Mouse (Mus musculus): ENCODE measurements around the gene Tcirg1. TPM values are rescaled to one million over a fixed set of nuclear protein-coding genes. Genes with fewer than 3 reads are reported as not detected.

The Tcirg1 gene
- total RNA-seq, 2 experiments from 2014 or later: 9.1 to 17.7 TPM

DNA sequence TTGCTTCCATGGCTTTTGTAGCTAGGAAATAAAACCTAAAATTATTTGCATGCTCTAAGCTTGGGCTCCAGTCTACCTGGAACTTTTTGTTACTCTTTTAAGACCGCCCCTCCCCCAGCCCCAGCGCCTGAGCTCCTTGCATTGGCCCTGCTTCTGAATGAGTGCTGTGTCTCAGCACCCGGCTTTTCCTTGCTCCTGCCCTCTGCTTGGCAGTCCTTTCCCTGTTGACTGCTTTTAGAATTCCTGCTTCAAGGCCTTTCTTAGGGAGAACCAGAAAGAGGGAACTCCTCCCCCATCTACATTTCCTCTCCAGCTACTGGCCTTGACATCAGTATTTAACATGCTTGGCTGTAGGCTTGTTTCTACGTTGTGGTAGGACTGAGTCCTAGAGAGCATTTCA lies 51.3 kb downstream of the Tcirg1 start:
- no peak for DNase-seq
- intact Hi-C loops (cut with DNase I): no loop called here

- intact Hi-C loops (cut with DNase I): no loop called here
- DNase-seq: no peak
These were observed 51.8 kb downstream of the Tcirg1 start for GRCm38 (mm10) chr19:3855091-3855490.

GRCm38 (mm10) chr19:3853891-3854290 lies 53.0 kb downstream of the Tcirg1 start:
- intact Hi-C loops (cut with DNase I): loop anchor here (5.0 kb wide), 1 partner anchor 53 kb away; the partner anchor contains the start of gene Tcirg1

GRCm38 (mm10) chr19:3853121-3853520 lies 53.8 kb downstream of the Tcirg1 start:
- intact Hi-C loops (cut with DNase I): loop anchor here (5.0 kb wide), 1 partner anchor 54 kb away; the partner anchor contains the start of gene Tcirg1
- no peak for DNase-seq

More at GRCm38 (mm10) chr19:3853891-3854290, 53.0 kb downstream of the Tcirg1 start:
- no peak for DNase-seq

DNA sequence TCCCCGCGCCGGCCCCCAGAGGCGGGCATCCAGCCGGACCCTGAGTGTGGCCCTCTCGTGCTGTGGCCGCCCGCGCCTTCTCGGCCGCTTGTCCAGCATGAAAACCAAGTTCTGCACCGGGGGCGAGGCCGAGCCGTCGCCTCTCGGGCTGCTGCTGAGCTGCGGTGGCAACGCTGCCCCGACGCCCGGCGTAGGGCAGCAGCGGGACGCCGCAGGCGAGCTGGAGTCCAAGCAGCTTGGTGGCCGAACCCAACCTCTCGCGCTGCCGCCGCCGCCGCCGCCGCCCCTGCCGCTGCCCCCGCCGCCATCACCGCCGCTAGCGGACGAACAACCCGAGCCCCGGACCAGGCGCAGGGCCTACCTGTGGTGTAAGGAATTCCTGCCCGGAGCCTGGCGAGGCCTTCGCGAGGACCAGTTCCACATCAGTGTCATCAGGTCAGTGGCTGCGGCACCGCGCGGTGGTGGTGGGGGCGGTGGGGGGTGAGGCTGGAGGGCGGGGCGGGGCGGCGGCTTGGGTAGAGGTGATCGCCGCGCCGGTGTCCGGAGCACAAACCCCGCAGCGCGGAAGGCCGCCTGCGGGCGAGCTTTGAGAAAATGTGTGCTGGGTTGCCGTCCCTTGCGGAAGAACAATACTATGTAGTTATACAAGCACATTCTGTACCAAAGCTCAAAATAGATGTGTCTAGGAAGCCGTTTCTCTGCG lies 54.8 kb downstream of the Tcirg1 start:
- peak; percentile 51 to 74 for DNase-seq
- intact Hi-C loops (cut with DNase I): loop anchor here (2.0 to 5.0 kb wide), 2 partner anchors 55 to 83 kb away; partner anchors contain the start of gene Tcirg1

GRCm38 (mm10) chr19:3851502-3851962 lies 55.4 kb downstream of the Tcirg1 start, which contains the start of gene Chka:
Chka (plus strand) TSS chr19:3851773.
- peak; percentile 95 to 96 for DNase-seq
- intact Hi-C loops (cut with DNase I): loop anchor here (2.0 to 5.0 kb wide), 2 partner anchors 56 to 83 kb away; partner anchors contain the start of gene Tcirg1

DNA sequence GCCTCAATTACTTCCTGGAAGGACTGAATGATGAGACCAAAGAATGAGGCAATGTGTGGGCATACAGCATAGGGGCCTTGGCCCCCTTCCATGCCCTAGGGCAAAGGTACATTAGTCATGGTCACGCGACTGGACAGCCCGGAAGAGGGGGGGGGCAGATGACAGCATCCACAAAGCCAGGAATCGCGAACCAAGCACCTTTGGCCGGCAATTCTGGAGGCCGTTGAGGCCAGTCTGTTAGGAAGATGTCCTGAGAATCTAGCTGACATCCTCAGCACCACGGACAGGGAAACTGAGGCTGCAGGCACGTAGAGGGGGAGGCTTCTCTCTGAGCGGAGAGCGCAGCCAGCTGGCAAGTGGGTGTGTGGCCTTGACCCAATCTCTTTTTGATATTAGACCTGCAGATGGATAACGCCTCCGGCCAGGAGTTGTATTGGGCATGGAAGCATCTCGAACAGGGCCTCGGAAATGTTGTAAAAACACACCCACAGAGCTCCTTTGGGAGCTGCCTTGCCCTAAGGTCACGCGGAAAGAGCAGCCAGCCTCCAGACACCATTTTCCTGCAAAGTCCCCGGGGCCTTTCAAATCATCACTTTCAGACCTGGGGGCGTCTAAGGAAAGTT lies 56.0 kb downstream of the Tcirg1 start:
- intact Hi-C loops (cut with DNase I): loop anchor here (2.0 to 5.0 kb wide), 2 partner anchors 56 to 82 kb away; partner anchors contain the start of gene Tcirg1
- no peak for DNase-seq

DNA sequence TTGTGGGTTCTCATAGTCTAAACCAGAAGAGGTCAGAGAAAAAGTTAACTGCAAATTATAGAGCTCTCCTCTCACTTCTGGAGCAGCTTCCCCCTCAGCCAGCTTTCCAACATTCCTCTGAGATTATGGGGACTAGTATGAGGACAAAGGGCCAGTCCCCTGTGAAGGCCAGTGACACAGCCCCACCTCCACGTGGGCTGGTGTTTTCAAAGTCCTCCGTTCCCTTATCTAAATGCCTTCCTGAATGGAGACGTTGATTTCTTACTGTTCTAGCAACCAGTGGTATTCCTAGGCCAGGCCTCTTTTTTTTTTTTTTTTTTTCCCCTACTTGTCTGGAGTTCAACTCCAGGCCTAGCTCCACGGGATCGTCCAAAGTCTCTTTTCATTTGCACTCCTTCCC lies 56.9 kb downstream of the Tcirg1 start:
- no peak for DNase-seq
- intact Hi-C loops (cut with DNase I): loop anchor here (2.0 to 5.0 kb wide), 2 partner anchors 57 to 81 kb away; partner anchors contain the start of gene Tcirg1

DNA sequence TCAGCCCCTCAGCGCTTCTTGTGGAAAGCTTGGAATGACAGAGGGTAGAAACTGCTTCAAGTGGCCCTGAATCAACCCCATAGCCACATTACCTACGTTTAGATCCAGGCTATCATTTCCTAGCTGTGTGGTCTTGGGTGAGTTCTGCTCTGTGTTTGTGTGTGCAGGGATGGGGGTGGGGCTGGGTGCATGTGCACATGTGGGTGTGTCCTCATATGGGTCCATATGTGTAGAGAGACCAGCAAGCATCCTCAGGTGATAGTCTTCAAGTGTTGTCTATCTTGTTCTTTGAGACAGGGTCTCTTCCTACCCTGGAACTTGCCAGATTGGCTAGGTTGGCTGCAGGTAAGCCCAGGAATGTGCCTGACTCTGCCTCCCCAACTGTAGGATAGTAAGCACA lies 57.7 kb downstream of the Tcirg1 start:
- no peak for DNase-seq
- intact Hi-C loops (cut with DNase I): no loop called here

GRCm38 (mm10) chr19:3848207-3848808 lies 58.6 kb downstream of the Tcirg1 start:
- intact Hi-C loops (cut with DNase I): no loop called here
- DNase-seq: no peak

DNA sequence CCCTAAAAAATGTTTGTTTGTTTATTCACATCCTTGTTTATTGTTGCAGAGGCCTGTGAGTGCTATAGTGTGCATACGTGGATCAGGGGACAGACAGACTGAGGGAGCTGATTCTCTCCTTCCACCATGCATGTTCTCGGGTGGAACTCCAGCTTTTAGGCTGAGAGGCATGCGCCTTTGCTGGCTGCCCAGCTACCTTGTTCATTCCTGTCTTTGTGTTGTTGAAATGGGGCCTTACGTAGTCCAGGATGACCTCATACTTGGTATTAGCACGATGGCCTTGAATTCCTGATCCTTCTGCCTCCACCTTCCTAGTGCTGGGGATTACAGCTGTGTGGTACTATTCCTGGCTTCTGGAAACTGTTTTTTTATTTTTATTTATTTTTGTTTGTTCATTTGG lies 59.2 kb downstream of the Tcirg1 start:
- DNase-seq: no peak
- intact Hi-C loops (cut with DNase I): no loop called here

- intact Hi-C loops (cut with DNase I): no loop called here
- no peak for DNase-seq
These were observed 60.0 kb downstream of the Tcirg1 start for GRCm38 (mm10) chr19:3846676-3847604.

Other genes with a start within 250 kb of the Tcirg1 start
- 10 to 100 TPM; 51.3 to 60.3 TPM for gene Lrp5, start 220.6 kb downstream of the Tcirg1 start, total RNA-seq (2021)
- gene 1810055G02Rik, start 198.8 kb downstream of the Tcirg1 start, total RNA-seq (2021): 1 to 10 TPM; 7.3 to 7.5 TPM
- gene Kmt5b, start 139.7 kb downstream of the Tcirg1 start, total RNA-seq (2021): 10 to 100 TPM; 31.0 to 34.2 TPM
- gene Chka, start 55.4 kb downstream of the Tcirg1 start, total RNA-seq (2021): 10 to 100 TPM; 10.5 to 11.5 TPM
- gene Ndufs8, start 5.6 kb upstream of the Tcirg1 start, total RNA-seq (2021): 100 to 1,000 TPM; 508 to 532 TPM
- gene Aldh3b1, start 22.7 kb upstream of the Tcirg1 start, total RNA-seq (2021): 1 to 10 TPM; 1.5 to 1.6 TPM
- 10 to 100 TPM; 16.9 to 20.6 TPM for gene Unc93b1, start 28.1 kb upstream of the Tcirg1 start, total RNA-seq (2021)
- gene Aldh3b3, start 51.5 kb upstream of the Tcirg1 start, total RNA-seq (2021): under 1 TPM; 0.38 to 0.56 TPM
- under 1 TPM in 1 of 2 experiments, not detected in 1; 0.39 TPM for gene Aldh3b2, start 65.2 kb upstream of the Tcirg1 start, total RNA-seq (2021)
- gene Acy3, start 79.4 kb upstream of the Tcirg1 start, total RNA-seq (2021): 10 to 100 TPM; 22.8 to 24.4 TPM
- not detected for gene Tbx10, start 85.6 kb upstream of the Tcirg1 start, total RNA-seq (2021)
- 100 to 1,000 TPM; 126 to 140 TPM for gene Nudt8, start 93.4 kb upstream of the Tcirg1 start, total RNA-seq (2021)
- 1 to 10 TPM; 1.3 to 1.4 TPM for gene Gm49405, start 93.5 kb upstream of the Tcirg1 start, total RNA-seq (2021)
- gene Doc2g, start 96.2 kb upstream of the Tcirg1 start, total RNA-seq (2021): 100 to 1,000 TPM; 174 to 196 TPM
- 1,000 to 10,000 TPM; 1,111 to 1,164 TPM for gene Ndufv1, start 105.7 kb upstream of the Tcirg1 start, total RNA-seq (2021)
- gene Gstp1, start 130.9 kb upstream of the Tcirg1 start, total RNA-seq (2021): 100 to 1,000 TPM; 339 to 350 TPM
- gene Gstp2, start 138.9 kb upstream of the Tcirg1 start, total RNA-seq (2021): 100 to 1,000 TPM; 120 to 124 TPM
- gene Gstp3, start 152.4 kb upstream of the Tcirg1 start, total RNA-seq (2021): not detected
- gene Cabp2, start 174.4 kb upstream of the Tcirg1 start, total RNA-seq (2021): not detected
- 10 to 100 TPM; 35.3 to 39.1 TPM for gene Cdk2ap2, start 190.0 kb upstream of the Tcirg1 start, total RNA-seq (2021)
- gene Pitpnm1, start 192.9 kb upstream of the Tcirg1 start, total RNA-seq (2021): 10 to 100 TPM; 20.7 to 22.9 TPM
- gene Aip, start 218.7 kb upstream of the Tcirg1 start, total RNA-seq (2021): 10 to 100 TPM; 56.8 to 64.0 TPM
- not detected for gene Gpr152, start 232.7 kb upstream of the Tcirg1 start, total RNA-seq (2021)
- gene Cabp4, start 236.9 kb upstream of the Tcirg1 start, total RNA-seq (2021): under 1 TPM in 1 of 2 experiments, not detected in 1; 0.19 TPM
- gene Coro1b, start 241.5 kb upstream of the Tcirg1 start, total RNA-seq (2021): 10 to 100 TPM; 52.4 to 55.6 TPM
- 1 to 10 TPM; 1.1 to 1.3 TPM for gene Ptprcap, start 246.5 kb upstream of the Tcirg1 start, total RNA-seq (2021)